Mouse (Mus musculus): ENCODE data around the gene Acot5. TPM values are rescaled to one million over a fixed set of nuclear protein-coding genes. Genes with fewer than 3 reads are reported as not detected.

Acot5 gene
- polyA plus RNA-seq, 1 experiment from 2014 or later = not detected

GRCm38 (mm10) chr12:84119584-84119983 lies 50.5 kb downstream of the Acot5 start:
- 99% methylated on average over 5 of the region's 5 CpGs for WGBS
- no peaks in the 10 kb centered on the region for H3K36me3 ChIP-seq (ENCODE audit: control insufficient read depth, insufficient read depth, low read length)
- DNase-seq (no peak), ATAC-seq (ENCODE audit: low FRiP score, low TSS enrichment) (no peak)
- no peak overlapping the region for H3K27ac ChIP-seq (replicated peaks; ENCODE audit: low read depth, low read length)
- peaks cover 9% of the 10 kb centered on the region; the same call in 1 of the 2 replicates for H3K4me1 ChIP-seq (ENCODE audit: control insufficient read depth, insufficient read depth, low read length)
- H3K9me3 ChIP-seq (ENCODE audit: control insufficient read depth, low read length) = no peaks in the 10 kb centered on the region
- H3K4me2 ChIP-seq (ENCODE audit: low read length) = no peak overlapping the region
- H3K9ac ChIP-seq (replicated peaks; ENCODE audit: low read length) = no peak overlapping the region
- no peaks in the 10 kb centered on the region for H3K27me3 ChIP-seq (ENCODE audit: control insufficient read depth, insufficient read depth, low read length)
- H3K4me3 ChIP-seq (replicated peaks; ENCODE audit: low read depth, low read length) = no peak overlapping the region

Other genes with a start within 250 kb of the Acot5 start
- gene Numb, start 147.4 kb upstream of the Acot5 start, polyA plus RNA-seq (2014; fragmentation: Nextera tagmentation; extraction: Ambion mirVana) = 13.0 and 20.6 TPM in 2 replicates
- gene Riox1, start 118.7 kb upstream of the Acot5 start, polyA plus RNA-seq (2014; fragmentation: Nextera tagmentation; extraction: Ambion mirVana) = 11.5 and 11.7 TPM in 2 replicates
- gene Heatr4, start 84.5 kb upstream of the Acot5 start, polyA plus RNA-seq (2014; fragmentation: Nextera tagmentation; extraction: Ambion mirVana) = not detected in 2 replicates
- 8.8 and 9.2 TPM in 2 replicates for gene Acot2, start 81.5 kb upstream of the Acot5 start, polyA plus RNA-seq (2014; fragmentation: Nextera tagmentation; extraction: Ambion mirVana)
- 98.3 and 108 TPM in 2 replicates for gene Acot1, start 59.8 kb upstream of the Acot5 start, polyA plus RNA-seq (2014; fragmentation: Nextera tagmentation; extraction: Ambion mirVana)
- gene Acot4, start 30.9 kb upstream of the Acot5 start, polyA plus RNA-seq (2014; fragmentation: Nextera tagmentation; extraction: Ambion mirVana) = 0.18 and 0.62 TPM in 2 replicates
- gene Gm49366, start 30.4 kb upstream of the Acot5 start, polyA plus RNA-seq (2014; fragmentation: Nextera tagmentation; extraction: Ambion mirVana) = not detected in 2 replicates
- 0.88 and 1.2 TPM in 2 replicates for gene Acot3, start 17.2 kb upstream of the Acot5 start, polyA plus RNA-seq (2014; fragmentation: Nextera tagmentation; extraction: Ambion mirVana)
- gene Acot6, start 31.3 kb downstream of the Acot5 start, polyA plus RNA-seq (2014; fragmentation: Nextera tagmentation; extraction: Ambion mirVana) = 1.5 and 1.9 TPM in 2 replicates
- gene Dnal1, start 45.0 kb downstream of the Acot5 start, polyA plus RNA-seq (2014; fragmentation: Nextera tagmentation; extraction: Ambion mirVana) = 7.0 and 7.8 TPM in 2 replicates
- 5.4 and 6.2 TPM in 2 replicates for gene Pnma1, start 79.2 kb downstream of the Acot5 start, polyA plus RNA-seq (2014; fragmentation: Nextera tagmentation; extraction: Ambion mirVana)
- 2.7 and 4.3 TPM in 2 replicates for gene Elmsan1, start 149.6 kb downstream of the Acot5 start, polyA plus RNA-seq (2014; fragmentation: Nextera tagmentation; extraction: Ambion mirVana)
- 14.0 and 14.4 TPM in 2 replicates for gene Ptgr2, start 215.9 kb downstream of the Acot5 start, polyA plus RNA-seq (2014; fragmentation: Nextera tagmentation; extraction: Ambion mirVana)
- gene Zfp410, start 247.5 kb downstream of the Acot5 start, polyA plus RNA-seq (2014; fragmentation: Nextera tagmentation; extraction: Ambion mirVana) = 62.9 and 79.8 TPM in 2 replicates